9 mouse cellular contexts compared by ENCODE assay signal in genomic region chr6:22070603-22071322, GRCm38 (mm10).
DNase-seq lines count a peak whose midpoint lies in the region; ATAC-seq and TF ChIP-seq lines count a peak whose summit lies in the region.
"Had no signal": no experiment of that assay in that cellular context is flagged by ENCODE, and none has a peak within 500 bp of the region (broad histone marks: within the 10 kb centered on the region; RNA-seq: fewer than 3 reads in every experiment).

No protein-coding gene starts in this region.

- TF ChIP-seq CTCF in lung, embryonic 14.5 days (IDR thresholded peaks at IDR 0.05; ENCODE audit: low read depth) = no peak
- no peak for TF ChIP-seq CTCF in embryonic fibroblast, embryonic 13.5 days (IDR thresholded peaks at IDR 0.05; ENCODE audit: borderline replicate concordance, insufficient read depth, low read length)

- WGBS in heart, embryonic 13.5 days = 68% methylated on average over 15 of the region's 15 CpGs
- 72% methylated on average over 15 of the region's 15 CpGs for whole genome bisulfite sequencing in lung, embryonic 14.5 days
- 83% methylated on average over 15 of the region's 15 CpGs for WGBS in neural tube, embryonic 14.5 days

- no peaks in the 10 kb centered on the region for H3K27me3 ChIP-seq in heart, embryonic 13.5 days (replicated peaks)
- no peaks in the 10 kb centered on the region for H3K27me3 ChIP-seq in lung, embryonic 14.5 days (ENCODE audit: insufficient read depth, low read length)
- no peaks in the 10 kb centered on the region for H3K27me3 ChIP-seq in neural tube, embryonic 14.5 days (ENCODE audit: control insufficient read depth, insufficient read depth, low read length)

- no peak overlapping the region for H3K4me3 ChIP-seq in heart, embryonic 13.5 days
- no peak overlapping the region for H3K4me3 ChIP-seq in lung, embryonic 14.5 days (ENCODE audit: low read depth, low read length)
- H3K4me3 ChIP-seq in embryonic fibroblast, embryonic 13.5 days (ENCODE audit: insufficient read depth, low read length) = peak overlapping the region; percentile 27; the same call in 1 of the 2 replicates
- H3K4me3 ChIP-seq in neural tube, embryonic 14.5 days (ENCODE audit: low read depth, low read length) = no peak overlapping the region

- H3K9ac ChIP-seq in heart, embryonic 13.5 days = no peak overlapping the region
- no peak overlapping the region for H3K9ac ChIP-seq in lung, embryonic 14.5 days
- no peak overlapping the region for H3K9ac ChIP-seq in neural tube, embryonic 14.5 days (replicated peaks; ENCODE audit: low read depth, low read length)

- no peaks in the 10 kb centered on the region for H3K9me3 ChIP-seq in heart, embryonic 13.5 days
- no peaks in the 10 kb centered on the region for H3K9me3 ChIP-seq in lung, embryonic 14.5 days (ENCODE audit: low read depth, low read length)
- no peaks in the 10 kb centered on the region for H3K9me3 ChIP-seq in neural tube, embryonic 14.5 days (ENCODE audit: control insufficient read depth, low read length)

- no peak for DNase-seq in heart, adult 8-10 months (ENCODE audit: low spot score)
- DNase-seq in lung, embryonic 14.5 days = no peak
- DNase-seq in lung, postnatal 14 days = no peak
- no peak for DNase-seq in MN1 (ENCODE audit: low spot score)
- DNase-seq in adrenal gland, adult (ENCODE audit: inconsistent age in 2 of 2, low spot score in 1 of 2) = no peak
- DNase-seq: heart, postnatal 14 days had no signal

- no peak for ATAC-seq in heart, embryonic 13.5 days (ENCODE audit: extremely low read depth, insufficient number of reproducible peaks, low FRiP score, low TSS enrichment)
- no peak for ATAC-seq in lung, embryonic 14.5 days (ENCODE audit: insufficient read depth)
- ATAC-seq in neural tube, embryonic 14.5 days (ENCODE audit: low read depth) = peak; percentile 65; the same call in 1 of the 2 replicates

- no peak for TF ChIP-seq POLR2A in embryonic fibroblast, embryonic 13.5 days (IDR thresholded peaks at IDR 0.05; ENCODE audit: low read depth, low read length)

- no peak overlapping the region for H3K27ac ChIP-seq in heart, embryonic 13.5 days (replicated peaks)
- H3K27ac ChIP-seq in lung, embryonic 14.5 days (ENCODE audit: low read depth) = no peak overlapping the region
- H3K27ac ChIP-seq in embryonic fibroblast, embryonic 13.5 days (ENCODE audit: insufficient read depth, low read length) = no peak overlapping the region
- no peak overlapping the region for H3K27ac ChIP-seq in neural tube, embryonic 14.5 days (ENCODE audit: low read depth, low read length)

- no peaks in the 10 kb centered on the region for H3K36me3 ChIP-seq in heart, embryonic 13.5 days
- no peaks in the 10 kb centered on the region for H3K36me3 ChIP-seq in lung, embryonic 14.5 days (ENCODE audit: insufficient read depth)
- H3K36me3 ChIP-seq in neural tube, embryonic 14.5 days (ENCODE audit: control insufficient read depth, insufficient read depth, low read length) = no peaks in the 10 kb centered on the region

- H3K4me1 ChIP-seq in heart, embryonic 13.5 days = no peaks in the 10 kb centered on the region
- peaks cover 7% of the 10 kb centered on the region; the same call in 1 of the 2 replicates for H3K4me1 ChIP-seq in lung, embryonic 14.5 days (ENCODE audit: insufficient read depth)
- H3K4me1 ChIP-seq in embryonic fibroblast, embryonic 13.5 days (ENCODE audit: control insufficient read depth, insufficient read depth, low read length) = no peaks in the 10 kb centered on the region; the same call in 1 of the 2 replicates
- H3K4me1 ChIP-seq in neural tube, embryonic 14.5 days (ENCODE audit: control insufficient read depth, insufficient read depth, low read length) = no peaks in the 10 kb centered on the region

- peak overlapping the region; percentile 43 for H3K4me2 ChIP-seq in heart, embryonic 13.5 days
- H3K4me2 ChIP-seq in lung, embryonic 14.5 days = peak overlapping the region; percentile 21; the same call in 1 of the 2 replicates
- H3K4me2 ChIP-seq in neural tube, embryonic 14.5 days (ENCODE audit: low read depth, low read length) = no peak overlapping the region
